17 mouse cellular contexts compared by ENCODE assay signal in the genomic region with DNA sequence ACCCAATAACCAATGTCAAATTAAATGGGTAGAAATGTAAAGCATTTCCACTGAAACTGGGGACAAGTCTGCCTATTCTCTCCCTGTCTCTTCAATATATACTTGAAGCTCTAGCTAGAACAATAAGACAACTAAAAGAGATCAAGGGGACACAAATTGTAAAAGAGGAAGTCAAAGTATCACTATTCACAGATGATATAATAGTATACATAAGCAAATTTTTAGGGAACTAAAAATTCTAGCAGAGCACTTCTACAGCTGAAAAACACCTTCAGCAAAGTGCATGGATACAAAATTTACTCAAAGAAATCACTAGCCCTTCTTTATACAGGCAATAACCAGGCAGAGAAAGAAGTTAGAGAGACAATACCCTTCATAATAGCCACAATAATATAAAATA.
"Had no signal": no experiment of that assay in that cellular context is flagged by ENCODE, and none has a peak within 500 bp of the region (broad histone marks: within the 10 kb centered on the region; RNA-seq: fewer than 3 reads in every experiment).

No protein-coding gene starts in this region.

- H3K4me3 ChIP-seq: kidney, embryonic 15.5 days; left cerebral cortex, adult 2 months; liver, embryonic 13.5 days; midbrain, embryonic 12.5 days; midbrain, embryonic 15.5 days; myocyte; neural tube, embryonic 13.5 days had no signal

- DNase-seq: kidney, adult 8-10 months; kidney, postnatal 10 days; kidney, postnatal 36 days; layer of hippocampus, postnatal 36 days; liver, embryonic 13.5 days; lung, adult 2 months; lung, postnatal 14 days; lung, postnatal 4 days; thymus, adult 2 months; thymus, postnatal 36 days had no signal

- H3K4me1 ChIP-seq: kidney, embryonic 15.5 days; liver, embryonic 13.5 days; midbrain, embryonic 12.5 days; midbrain, embryonic 15.5 days; neural tube, embryonic 13.5 days had no signal

- ATAC-seq: midbrain, embryonic 15.5 days had no signal

- H3K36me3 ChIP-seq: kidney, embryonic 15.5 days; liver, embryonic 13.5 days; midbrain, embryonic 12.5 days; midbrain, embryonic 15.5 days; neural tube, embryonic 13.5 days had no signal

- H3K9ac ChIP-seq: kidney, embryonic 15.5 days; liver, embryonic 13.5 days; midbrain, embryonic 12.5 days; midbrain, embryonic 15.5 days; neural tube, embryonic 13.5 days had no signal

- H3K27ac ChIP-seq: kidney, embryonic 15.5 days; left cerebral cortex, adult 2 months; liver, embryonic 13.5 days; midbrain, embryonic 12.5 days; midbrain, embryonic 15.5 days; neural tube, embryonic 13.5 days; stomach, postnatal 0 days had no signal

- H3K27me3 ChIP-seq: kidney, embryonic 15.5 days; liver, embryonic 13.5 days; midbrain, embryonic 12.5 days; midbrain, embryonic 15.5 days; neural tube, embryonic 13.5 days had no signal

- H3K4me2 ChIP-seq: kidney, embryonic 15.5 days; liver, embryonic 13.5 days; midbrain, embryonic 12.5 days; midbrain, embryonic 15.5 days; neural tube, embryonic 13.5 days had no signal

- H3K9me3 ChIP-seq: kidney, embryonic 15.5 days; liver, embryonic 13.5 days; midbrain, embryonic 12.5 days; midbrain, embryonic 15.5 days; neural tube, embryonic 13.5 days had no signal
